In the genomic region with DNA sequence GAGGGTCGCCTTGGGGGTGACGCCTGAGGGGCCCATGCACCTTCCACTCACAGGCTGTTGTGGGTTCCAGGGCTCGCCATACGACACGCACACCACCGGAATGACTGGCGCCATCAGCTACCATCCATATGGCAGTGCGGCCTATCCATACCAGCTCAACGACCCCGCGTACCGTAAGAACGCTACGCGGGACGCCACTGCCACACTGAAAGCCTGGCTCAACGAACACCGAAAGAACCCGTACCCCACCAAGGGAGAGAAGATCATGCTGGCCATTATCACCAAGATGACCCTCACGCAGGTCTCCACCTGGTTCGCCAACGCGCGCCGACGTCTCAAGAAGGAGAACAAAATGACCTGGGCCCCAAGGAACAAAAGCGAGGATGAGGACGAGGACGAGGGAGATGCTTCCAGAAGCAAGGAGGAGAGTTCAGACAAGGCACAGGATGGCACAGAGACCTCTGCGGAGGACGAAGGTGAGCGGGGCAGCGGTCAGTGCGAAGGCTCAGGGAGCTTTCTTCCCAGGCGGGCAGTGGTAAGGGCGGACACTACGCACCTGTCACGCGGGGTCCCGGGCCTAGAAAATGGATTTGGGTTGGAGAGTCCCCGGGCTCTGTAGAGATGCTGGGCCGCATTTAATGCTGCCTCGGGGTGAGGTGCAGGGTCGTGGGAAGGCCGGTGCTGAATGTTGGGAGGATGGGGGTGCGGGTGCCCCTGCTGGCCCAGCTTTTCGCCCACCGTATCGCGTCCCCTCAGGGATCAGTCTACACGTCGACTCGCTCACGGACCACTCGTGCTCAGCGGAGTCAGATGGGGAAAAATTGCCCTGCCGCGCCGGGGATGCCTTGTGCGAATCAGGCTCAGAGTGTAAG, we compare ENCODE assay signal across 11 mouse cellular contexts. TPM values are rescaled to one million over a fixed set of nuclear protein-coding genes. Genes with fewer than 3 reads are reported as not detected.
DNase-seq lines count a peak whose midpoint lies in the region; ATAC-seq lines count a peak whose summit lies in the region.
"Had no signal": no experiment of that assay in that cellular context is flagged by ENCODE, and none has a peak within 500 bp of the region (broad histone marks: within the 10 kb centered on the region; RNA-seq: fewer than 3 reads in every experiment).

No protein-coding gene starts in this region.

- H3K27me3 ChIP-seq in megakaryocyte, embryonic 14.5 days (replicated peaks): peaks cover 96% of the 10 kb centered on the region
- peaks cover 100% of the 10 kb centered on the region for H3K27me3 ChIP-seq in limb, embryonic 10.5 days (ENCODE audit: low read depth, poor library complexity, severe bottlenecking)
- peaks cover 95% of the 10 kb centered on the region for H3K27me3 ChIP-seq in stomach, embryonic 16.5 days (ENCODE audit: control insufficient read depth, insufficient read depth, low read length)

- H3K4me1 ChIP-seq in megakaryocyte, embryonic 14.5 days: peaks cover 30% of the 10 kb centered on the region
- peaks cover 39% of the 10 kb centered on the region for H3K4me1 ChIP-seq in limb, embryonic 10.5 days
- H3K4me1 ChIP-seq in stomach, embryonic 16.5 days (ENCODE audit: control insufficient read depth, insufficient read depth, low read length): peaks cover 8% of the 10 kb centered on the region

- intact Hi-C loops in heart, postnatal 14 days (cut with DNase I): loop anchor here (10.0 kb wide), 1 partner anchor 1526 kb away; no protein-coding TSS in a partner anchor

- H3K4me2 ChIP-seq in stomach, embryonic 16.5 days (ENCODE audit: low read depth, low read length): peak overlapping the region; percentile 48

- no peak for ATAC-seq in megakaryocyte, adult 5-6 weeks (ENCODE audit: poor library complexity, severe bottlenecking)
- no peak for ATAC-seq in stomach, embryonic 16.5 days (ENCODE audit: insufficient read depth, low FRiP score)

- H3K36me3 ChIP-seq in megakaryocyte, embryonic 14.5 days (replicated peaks; ENCODE audit: low read length): no peaks in the 10 kb centered on the region
- no peaks in the 10 kb centered on the region for H3K36me3 ChIP-seq in limb, embryonic 10.5 days
- H3K36me3 ChIP-seq in stomach, embryonic 16.5 days (ENCODE audit: control insufficient read depth, insufficient read depth, low read length): no peaks in the 10 kb centered on the region

- H3K27ac ChIP-seq in limb, embryonic 10.5 days: no peak overlapping the region
- H3K27ac ChIP-seq in stomach, embryonic 16.5 days (ENCODE audit: low read length): no peak overlapping the region

- peak overlapping the region; percentile 35; the same call in 1 of the 2 replicates for H3K9ac ChIP-seq in stomach, embryonic 16.5 days (ENCODE audit: low read length)

- WGBS in limb, embryonic 10.5 days: 1% methylated on average over 60 of the region's 60 CpGs
- 5% methylated on average over 60 of the region's 60 CpGs for WGBS in stomach, embryonic 16.5 days

- peak overlapping the region; percentile 62 for H3K4me3 ChIP-seq in megakaryocyte, embryonic 14.5 days (replicated peaks)
- peak overlapping the region; percentile 39 for H3K4me3 ChIP-seq in limb, embryonic 10.5 days
- peak overlapping the region; percentile 58 for H3K4me3 ChIP-seq in stomach, embryonic 16.5 days (replicated peaks; ENCODE audit: low read length)

- H3K9me3 ChIP-seq in megakaryocyte, embryonic 14.5 days: peaks cover 20% of the 10 kb centered on the region
- no peaks in the 10 kb centered on the region for H3K9me3 ChIP-seq in limb, embryonic 10.5 days (replicated peaks)
- no peaks in the 10 kb centered on the region for H3K9me3 ChIP-seq in stomach, embryonic 16.5 days (replicated peaks; ENCODE audit: control insufficient read depth, low read length)

- DNase-seq in cerebellum, postnatal 25 days: peak; percentile 12 to 17
- no peak for DNase-seq in cerebellum, postnatal 4 days (ENCODE audit: low spot score in 2 of 2)
- DNase-seq in limb, embryonic 10.5 days (ENCODE audit: low spot score): peak; percentile 66
- DNase-seq in spleen, postnatal 4 days (ENCODE audit: low spot score in 2 of 2): no peak
- DNase-seq in heart, postnatal 14 days: no peak
- DNase-seq: gastrocnemius, postnatal 25 days; spleen, adult 18-20 months had no signal

RNA-seq across cellular contexts. Expression of a gene that starts 2.1 kb away (rescaled TPM):
- not detected in 2 replicates for polyA plus RNA-seq in megakaryocyte, embryonic 14.5 days (2012; ENCODE audit: insufficient read depth, low replicate concordance)
- total RNA-seq in megakaryocyte, adult 5-6 weeks (2015): not detected in 2 replicates
- total RNA-seq in megakaryocyte, adult 5-6 weeks (2017): not detected in 2 replicates
- 1.5 and 2.2 TPM in 2 replicates for polyA plus RNA-seq in limb, embryonic 10.5 days (2016; fragmentation: Nextera tagmentation; extraction: Ambion mirVana)
- polyA plus RNA-seq in stomach, embryonic 16.5 days (2015; fragmentation: Nextera tagmentation; extraction: Ambion mirVana): 1.1 and 1.8 TPM in 2 replicates
- total RNA-seq in heart, postnatal 14 days (2021): 1 to 10 TPM; 4.0 to 4.3 TPM
- total RNA-seq: gastrocnemius, postnatal 25 days had no signal
- polyA plus RNA-seq: liver, embryonic 16.5 days had no signal

Comparison
In these comparisons a context has a peak if more than half of its experiments do, and no peak if none do; other contexts are left out.
1. DNase-seq: peak in cerebellum, postnatal 25 days (2 of 2) and limb, embryonic 10.5 days (single experiment); none in cerebellum, postnatal 4 days (0 of 2), spleen, postnatal 4 days (0 of 2) and heart, postnatal 14 days (0 of 2).
2. Peak in every context shown above with its lines, with median percentiles within 50 percentile points of each other: H3K4me3 ChIP-seq.